Mouse (Mus musculus) layer of hippocampus, adult 2 months (tissue): Measurements from ENCODE around the gene Mfsd11. TPM values are rescaled to one million over a fixed set of nuclear protein-coding genes. Genes with fewer than 3 reads are reported as not detected.

Experiments used
- DNase-seq, 2 experiments: peaks; one replicate each; pipeline ENCODE4 v3.0.0; 2022; ENCODE audit warnings: low spot score in 2 of 2
- H3K27ac ChIP-seq: fragments of 200-600 bp; 2 replicates; pipeline ENCODE4 v1.8.1; 2022
- H3K4me3 ChIP-seq: fragments of 200-600 bp; 2 replicates; pipeline ENCODE4 v1.8.1; 2022; ENCODE audit warnings: mild to moderate bottlenecking
- CTCF ChIP-seq: fragments of 200-600 bp; conservative IDR thresholded peaks from 2 replicates; pipeline ENCODE4 v1.8.1; 2022; ENCODE audit warnings: antibody characterized with exemption, mild to moderate bottlenecking, moderate library complexity
- total RNA-seq, 2 experiments: library from RNA; stranded (reverse); gene quantifications; 2 replicates each; pipeline ENCODE4 v1.2.3; 2021

Mfsd11 gene
- total RNA-seq, 2 experiments from 2014 or later = 41.0 to 41.6 TPM

- peak; percentile 86 to 94 for DNase-seq
- H3K4me3 ChIP-seq = peak within 1 kb of the TSS; percentile 65
- peak within 1 kb of the TSS; percentile 86 for H3K27ac ChIP-seq
- peak; percentile 97 for TF ChIP-seq CTCF
Measured at GRCm38 (mm10) chr11:116918323-116919185, 66.3 kb downstream of the Mfsd11 start, which contains the start of gene Mgat5b. Gene Mgat5b, plus strand, starts transcription at chr11:116918863.

- Histone ChIP-seq H3K27ac (peak overlapping the region; percentile 86), H3K4me3 (peak overlapping the region; percentile 65)
- DNase-seq = no peak
- no peak; the same call in 1 of the 2 replicates for TF ChIP-seq CTCF
Measured at GRCm38 (mm10) chr11:116919186-116920020, 67.2 kb downstream of the Mfsd11 start.

GRCm38 (mm10) chr11:116920746-116921145, 68.5 kb downstream of the Mfsd11 start:
- Histone ChIP-seq H3K27ac (no peak overlapping the region), H3K4me3 (peak overlapping the region; percentile 25; the same call in 1 of the 2 replicates)
- TF ChIP-seq CTCF = no peak
- no peak for DNase-seq

GRCm38 (mm10) chr11:116922058-116922457, 69.8 kb downstream of the Mfsd11 start:
- DNase-seq = no peak
- no peak overlapping the region for H3K27ac ChIP-seq
- TF ChIP-seq CTCF = no peak
- no peak overlapping the region for H3K4me3 ChIP-seq

Other genes with a start within 250 kb of the Mfsd11 start
- 1 to 10 TPM; 1.4 to 1.6 TPM for gene Rhbdf2, start 225.4 kb upstream of the Mfsd11 start, total RNA-seq
- 1 to 10 TPM; 5.6 to 5.7 TPM for gene Prcd, start 198.9 kb upstream of the Mfsd11 start, total RNA-seq
- gene Cygb, start 198.1 kb upstream of the Mfsd11 start, total RNA-seq = 10 to 100 TPM; 71.9 to 73.5 TPM
- not detected for gene St6galnac1, start 76.9 kb upstream of the Mfsd11 start, total RNA-seq
- 10 to 100 TPM; 20.0 to 23.4 TPM for gene Mxra7, start 24.4 kb upstream of the Mfsd11 start, total RNA-seq
- gene Mettl23, start 9.2 kb upstream of the Mfsd11 start, total RNA-seq = 10 to 100 TPM; 23.0 to 26.8 TPM
- 10 to 100 TPM; 26.2 to 32.2 TPM for gene Jmjd6, start 9.0 kb upstream of the Mfsd11 start, total RNA-seq
- 100 to 1,000 TPM; 163 to 180 TPM for gene Srsf2, start 654 bp downstream of the Mfsd11 start, total RNA-seq
- gene Mgat5b, start 66.4 kb downstream of the Mfsd11 start, total RNA-seq = 10 to 100 TPM; 51.0 to 51.2 TPM